Mouse (Mus musculus) forebrain, embryonic 15.5 days (tissue): ENCODE measurements around the gene Tns3. TPM values are rescaled to one million over a fixed set of nuclear protein-coding genes. Genes with fewer than 3 reads are reported as not detected.
"Not testable (repeated sequence)": the region's sequence is repeated elsewhere in the genome, so short reads cannot be mapped to it uniquely, and the experiment has no call there.

Source experiments
- ATAC-seq: fragments of 200-750 bp; cut with Nextera tagmentation; replicated peaks from 2 replicates; pipeline ENCODE4 v1.8.0; 2017; ENCODE audit warnings: mild to moderate bottlenecking, moderate TSS enrichment, moderate library complexity
- H3K27ac ChIP-seq: fragments of 300-500 bp; sonication (generic); replicated peaks from 2 replicates; pipeline ENCODE4 v1.5.1; 2015; ENCODE audit warnings: mild to moderate bottlenecking, inconsistent platforms
- H3K27me3 ChIP-seq: fragments of 300-500 bp; sonication (generic); 2 replicates; pipeline ENCODE4 v1.6.1; 2015; ENCODE audit warnings: inconsistent platforms
- H3K36me3 ChIP-seq: fragments of 300-500 bp; sonication (generic); 2 replicates; pipeline ENCODE4 v1.6.1; 2015; ENCODE audit warnings: mild to moderate bottlenecking, inconsistent platforms
- H3K4me1 ChIP-seq: fragments of 300-500 bp; sonication (generic); 2 replicates; pipeline ENCODE4 v1.6.1; 2015; ENCODE audit warnings: inconsistent platforms
- H3K4me2 ChIP-seq: fragments of 300-500 bp; sonication (generic); replicated peaks from 2 replicates; pipeline ENCODE4 v1.6.1; 2015; ENCODE audit warnings: mild to moderate bottlenecking, inconsistent platforms
- H3K4me3 ChIP-seq: fragments of 300-500 bp; sonication (generic); 2 replicates; pipeline ENCODE4 v1.5.1; 2015; ENCODE audit warnings: mild to moderate bottlenecking, inconsistent platforms
- H3K9ac ChIP-seq: fragments of 300-500 bp; sonication (generic); replicated peaks from 2 replicates; pipeline ENCODE4 v1.6.1; 2015; ENCODE audit warnings: mild to moderate bottlenecking, inconsistent platforms
- H3K9me3 ChIP-seq: fragments of 300-500 bp; sonication (generic); 2 replicates; pipeline ENCODE4 v1.6.1; 2016; ENCODE audit warnings: inconsistent platforms
- WGBS: fragments of 180-500 bp; shearing (Covaris S2); methylation state at CpG from one replicate; pipeline ENCODE4 v1.1.7; 2015; ENCODE audit warnings: mixed read lengths; 5-methylcytosine and 5-hydroxymethylcytosine counted together
- polyA plus RNA-seq: library from polyadenylated mRNA; unstranded; fragments of >200 nt; fragmentation: Nextera tagmentation; extraction: Ambion mirVana; gene quantifications from 2 replicates; pipeline ENCODE4 v1.2.1, GENCODE M21; 2015

Gene Tns3
- polyA plus RNA-seq, 1 experiment from 2014 or later: 8.0 TPM

DNA sequence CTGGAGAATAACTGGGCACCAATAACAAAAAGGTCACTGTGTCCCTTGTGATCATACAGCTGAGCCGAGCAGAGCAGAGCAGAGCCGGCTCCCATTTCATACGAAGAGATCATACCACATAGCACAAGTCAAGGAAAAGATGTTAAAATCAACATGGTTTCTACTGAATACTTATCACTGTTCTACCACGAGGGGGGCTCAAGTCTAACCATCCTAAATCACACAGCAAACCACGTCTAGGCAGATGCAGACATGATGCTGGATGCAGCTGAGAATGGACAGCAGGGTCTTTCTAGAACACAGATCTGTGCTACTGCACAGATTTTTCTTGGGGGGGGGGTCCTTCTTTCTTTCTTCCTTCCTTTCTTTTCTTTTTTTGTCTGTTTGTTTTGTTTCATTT lies 112.6 kb downstream of the Tns3 start:
- no peaks in the 10 kb centered on the region for H3K9me3 ChIP-seq
- no peak overlapping the region for H3K27ac ChIP-seq
- no peak for ATAC-seq
- no peak overlapping the region for H3K4me2 ChIP-seq
- no peaks in the 10 kb centered on the region for H3K4me1 ChIP-seq
- no peak overlapping the region for H3K9ac ChIP-seq
- no peaks in the 10 kb centered on the region for H3K27me3 ChIP-seq
- WGBS: 92% methylated on average over 5 of the region's 5 CpGs
- no peaks in the 10 kb centered on the region for H3K36me3 ChIP-seq
- H3K4me3 ChIP-seq: no peak overlapping the region

- Histone ChIP-seq H3K27ac (no peak overlapping the region), H3K9ac (no peak overlapping the region), H3K36me3 (no peaks in the 10 kb centered on the region), H3K4me2 (no peak overlapping the region), H3K27me3 (no peaks in the 10 kb centered on the region), H3K4me3 (no peak overlapping the region), H3K9me3 (no peaks in the 10 kb centered on the region), H3K4me1 (no peaks in the 10 kb centered on the region)
- WGBS: 72% methylated on average over 5 of the region's 5 CpGs
- ATAC-seq: no peak
Measured at GRCm38 (mm10) chr11:8547661-8548060, 116.7 kb downstream of the Tns3 start.

- H3K36me3 ChIP-seq: no peaks in the 10 kb centered on the region
- no peak overlapping the region for H3K4me2 ChIP-seq
- H3K27ac ChIP-seq: no peak overlapping the region
- no peak overlapping the region for H3K9ac ChIP-seq
- 73% methylated on average over 1 of the region's 1 CpGs for WGBS
- no peaks in the 10 kb centered on the region for H3K27me3 ChIP-seq
- H3K4me3 ChIP-seq: no peak overlapping the region
- no peaks in the 10 kb centered on the region for H3K9me3 ChIP-seq
- peaks cover 13% of the 10 kb centered on the region for H3K4me1 ChIP-seq
- ATAC-seq: no peak
Measured at GRCm38 (mm10) chr11:8545798-8546197, 118.5 kb downstream of the Tns3 start.

- Histone ChIP-seq H3K4me3 (no peak overlapping the region), H3K9ac (no peak overlapping the region), H3K4me1 (peaks cover 16% of the 10 kb centered on the region), H3K27ac (no peak overlapping the region; the same call in 1 of the 2 replicates), H3K4me2 (no peak overlapping the region), H3K27me3 (no peaks in the 10 kb centered on the region), H3K36me3 (no peaks in the 10 kb centered on the region), H3K9me3 (no peaks in the 10 kb centered on the region)
- ATAC-seq: no peak
- WGBS: 51% methylated on average over 6 of the region's 6 CpGs
Measured at GRCm38 (mm10) chr11:8544355-8544754, 120.0 kb downstream of the Tns3 start.

DNA sequence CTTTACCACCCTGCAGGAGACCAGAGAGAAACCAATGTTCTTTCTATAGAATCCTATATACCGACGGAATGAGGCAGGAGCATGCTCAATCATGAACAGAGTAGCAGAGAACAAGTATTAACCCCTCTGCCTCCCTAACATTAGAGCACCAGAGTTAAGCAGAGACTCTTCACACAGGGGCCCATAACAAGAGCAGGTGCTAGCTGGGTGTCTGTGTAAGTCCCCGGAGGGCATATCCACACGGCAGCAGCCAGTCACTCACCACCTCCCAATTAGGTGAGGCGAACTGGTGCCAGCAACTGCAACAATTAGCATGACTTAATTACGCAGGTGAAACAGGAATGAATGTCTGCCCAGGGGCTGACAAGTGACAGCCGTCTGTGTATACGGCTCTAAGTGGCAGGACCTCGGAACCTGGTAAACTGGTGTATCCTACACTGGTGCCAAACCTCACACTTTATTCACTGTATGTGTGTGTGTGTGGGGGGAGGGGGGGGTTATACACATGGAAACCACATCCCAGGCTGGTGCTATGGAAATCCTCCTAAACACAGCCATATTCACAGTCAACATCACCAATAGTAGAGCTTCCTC lies 123.0 kb downstream of the Tns3 start:
- Histone ChIP-seq H3K27me3 (no peaks in the 10 kb centered on the region), H3K4me1 (peaks cover 16% of the 10 kb centered on the region), H3K36me3 (no peaks in the 10 kb centered on the region), H3K27ac (no peak overlapping the region), H3K9ac (no peak overlapping the region), H3K4me3 (no peak overlapping the region), H3K4me2 (no peak overlapping the region), H3K9me3 (no peaks in the 10 kb centered on the region)
- 42% methylated on average over 9 of the region's 9 CpGs for WGBS
- ATAC-seq: peak; percentile 81

GRCm38 (mm10) chr11:8539593-8540265 lies 124.6 kb downstream of the Tns3 start:
- WGBS: 59% methylated on average over 8 of the region's 8 CpGs
- Histone ChIP-seq H3K4me3 (no peak overlapping the region), H3K27me3 (no peaks in the 10 kb centered on the region), H3K9ac (no peak overlapping the region), H3K4me1 (peaks cover 16% of the 10 kb centered on the region), H3K4me2 (no peak overlapping the region), H3K27ac (peak overlapping the region; percentile 49; the same call in 1 of the 2 replicates), H3K9me3 (no peaks in the 10 kb centered on the region), H3K36me3 (no peaks in the 10 kb centered on the region)
- ATAC-seq: no peak; the same call in 1 of the 2 replicates

- 69% methylated on average over 5 of the region's 5 CpGs for WGBS
- no peak for ATAC-seq
Measured at GRCm38 (mm10) chr11:8537013-8537614, 127.2 kb downstream of the Tns3 start.

DNA sequence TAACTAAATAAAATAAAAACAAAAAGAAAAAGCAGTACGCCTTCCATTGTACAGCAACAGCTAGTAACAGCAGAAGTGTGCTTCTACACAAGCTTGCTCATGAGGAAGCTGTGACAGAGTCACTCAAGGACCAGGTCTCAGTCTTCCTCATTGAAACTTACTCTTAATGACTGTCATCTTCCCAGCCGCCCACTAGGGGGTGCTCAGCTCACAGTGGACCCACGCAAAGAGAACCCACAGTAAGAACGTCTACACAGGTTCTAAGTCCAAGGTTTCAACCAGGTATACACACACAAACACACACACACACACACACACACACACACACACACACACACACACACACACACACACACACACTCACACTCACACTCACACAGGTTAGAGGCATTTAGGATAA lies 129.4 kb downstream of the Tns3 start:
- Histone ChIP-seq H3K9ac (no peak overlapping the region), H3K27ac (no peak overlapping the region), H3K4me2 (no peak overlapping the region), H3K36me3 (no peaks in the 10 kb centered on the region), H3K4me1 (no peaks in the 10 kb centered on the region; the same call in 1 of the 2 replicates), H3K27me3 (no peaks in the 10 kb centered on the region), H3K9me3 (no peaks in the 10 kb centered on the region), H3K4me3 (no peak overlapping the region)
- ATAC-seq: peak; percentile 46
- 23% methylated on average over 4 of the region's 4 CpGs for WGBS

More at GRCm38 (mm10) chr11:8537013-8537614, 127.2 kb downstream of the Tns3 start:
- Histone ChIP-seq H3K4me2 (no peak overlapping the region), H3K9ac (no peak overlapping the region), H3K9me3 (no peaks in the 10 kb centered on the region), H3K4me1 (peaks cover 16% of the 10 kb centered on the region), H3K4me3 (no peak overlapping the region), H3K36me3 (no peaks in the 10 kb centered on the region), H3K27ac (no peak overlapping the region), H3K27me3 (no peaks in the 10 kb centered on the region)

DNA sequence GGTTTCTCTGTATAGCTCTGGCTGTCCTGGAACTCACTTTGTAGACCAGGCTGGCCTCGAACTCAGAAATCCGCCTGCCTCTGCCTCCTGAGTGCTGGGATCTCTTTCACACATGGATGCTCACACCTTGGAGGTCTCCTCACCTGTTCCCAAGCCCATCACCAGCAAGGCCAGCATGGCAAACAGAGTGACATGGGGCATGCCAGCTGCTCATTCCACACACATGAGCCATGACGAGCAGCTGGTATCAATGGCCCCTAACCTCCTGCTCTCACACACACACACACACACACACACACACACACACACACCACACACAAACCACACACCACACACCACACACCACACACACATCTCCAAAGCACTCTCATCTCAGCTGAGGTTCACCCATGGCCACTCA lies 131.6 kb downstream of the Tns3 start:
- H3K4me1 ChIP-seq, H3K9ac ChIP-seq, H3K36me3 ChIP-seq, H3K4me3 ChIP-seq, H3K9me3 ChIP-seq, H3K27me3 ChIP-seq, ATAC-seq, H3K4me2 ChIP-seq, H3K27ac ChIP-seq: not testable (repeated sequence)
- WGBS: 97% methylated on average over 3 of the region's 3 CpGs

DNA sequence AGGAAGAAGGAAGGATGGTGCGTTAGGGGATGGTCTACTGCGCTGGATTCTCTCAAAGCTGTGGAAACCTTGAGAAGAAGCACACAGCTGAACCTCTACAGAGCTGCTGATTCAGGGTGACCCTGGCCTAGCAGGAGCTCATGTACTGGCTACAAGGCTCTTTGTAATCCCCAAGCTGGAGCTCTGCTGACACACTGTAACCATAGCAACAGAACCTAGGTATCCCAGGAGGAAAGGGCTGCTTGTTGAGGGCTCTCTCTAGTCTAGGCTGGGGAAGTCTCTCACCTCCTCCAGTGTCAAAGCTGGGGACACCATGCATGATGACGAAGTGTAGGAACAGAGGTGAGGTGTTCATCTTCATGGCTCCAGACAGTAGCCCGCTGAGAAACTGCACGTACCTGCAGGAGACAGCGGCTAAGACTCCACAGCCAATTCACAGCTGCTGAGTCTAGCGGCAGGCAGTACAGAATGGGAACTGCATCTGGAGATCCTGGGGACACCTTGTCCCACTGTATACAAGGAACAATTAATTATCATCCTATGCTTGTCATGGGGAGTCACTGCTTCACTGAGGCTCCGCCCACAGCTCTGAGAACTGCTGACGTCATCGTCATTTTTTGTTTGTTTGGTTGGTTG lies 132.1 kb downstream of the Tns3 start:
- Histone ChIP-seq H3K9me3 (no peaks in the 10 kb centered on the region), H3K9ac (no peak overlapping the region), H3K4me3 (no peak overlapping the region), H3K27ac (no peak overlapping the region), H3K4me1 (no peaks in the 10 kb centered on the region; the same call in 1 of the 2 replicates), H3K4me2 (no peak overlapping the region), H3K27me3 (no peaks in the 10 kb centered on the region), H3K36me3 (no peaks in the 10 kb centered on the region)
- 83% methylated on average over 10 of the region's 10 CpGs for WGBS
- ATAC-seq: peak; percentile 31; the same call in 1 of the 2 replicates

- Histone ChIP-seq H3K4me2 (no peak overlapping the region), H3K27ac (no peak overlapping the region), H3K9ac (no peak overlapping the region), H3K27me3 (no peaks in the 10 kb centered on the region), H3K36me3 (no peaks in the 10 kb centered on the region), H3K4me1 (no peaks in the 10 kb centered on the region), H3K4me3 (no peak overlapping the region), H3K9me3 (no peaks in the 10 kb centered on the region)
- no peak for ATAC-seq
- WGBS: 25% methylated on average over 4 of the region's 4 CpGs
Measured at GRCm38 (mm10) chr11:8530506-8530905, 133.8 kb downstream of the Tns3 start.

DNA sequence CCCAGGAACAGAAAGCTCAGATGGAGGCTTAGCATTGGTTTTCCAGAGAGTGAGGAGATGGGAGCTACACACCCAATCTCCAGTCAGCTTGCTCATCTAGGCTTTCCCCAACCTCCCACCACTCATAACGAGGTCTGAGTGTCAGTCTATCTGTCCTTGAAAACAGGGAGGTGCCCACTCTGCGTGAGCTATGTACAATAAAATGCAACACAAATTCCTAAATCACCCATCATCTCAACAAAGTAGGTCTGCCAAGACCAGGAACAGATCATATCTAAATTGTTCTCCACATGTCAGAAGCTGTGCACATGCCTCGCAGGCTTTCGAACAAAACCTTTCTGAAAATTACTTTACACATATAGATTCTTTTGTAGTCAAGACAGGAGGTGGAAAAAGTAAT lies 134.3 kb downstream of the Tns3 start:
- ATAC-seq: no peak
- Histone ChIP-seq H3K4me1 (no peaks in the 10 kb centered on the region), H3K9ac (no peak overlapping the region), H3K36me3 (no peaks in the 10 kb centered on the region), H3K27me3 (no peaks in the 10 kb centered on the region), H3K4me3 (no peak overlapping the region), H3K9me3 (no peaks in the 10 kb centered on the region), H3K4me2 (no peak overlapping the region), H3K27ac (no peak overlapping the region)
- 81% methylated on average over 4 of the region's 4 CpGs for WGBS
